Mouse (Mus musculus): ENCODE measurements around the gene C8b. TPM values are rescaled to one million over a fixed set of nuclear protein-coding genes. Genes with fewer than 3 reads are reported as not detected.

The C8b gene
- total RNA-seq, 1 experiment: 0.80 TPM

DNA sequence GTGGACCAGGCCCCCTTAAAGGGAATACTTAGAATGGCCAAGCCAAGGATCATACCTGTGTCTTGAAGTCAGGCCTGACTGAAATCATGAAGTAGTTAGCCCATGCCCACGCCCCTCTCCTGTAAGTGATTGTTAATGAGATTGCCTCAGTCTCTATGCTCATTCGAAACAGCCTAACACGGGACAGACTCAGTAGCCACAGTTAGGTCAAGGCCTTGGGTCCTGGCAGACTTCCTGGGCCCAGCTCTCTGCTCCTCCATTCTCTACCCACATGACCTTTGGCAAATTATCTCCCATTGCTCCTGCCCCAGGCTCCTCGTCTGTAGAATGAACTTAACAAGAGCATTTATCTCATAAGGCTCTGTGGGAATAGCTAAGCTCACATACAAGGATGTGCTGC, 52.9 kb downstream of the C8b start:
- in situ Hi-C loops (cut with MboI; ENCODE audit: low sequenced_read_pairs in 2 of 2, unreplicated experiment in 2 of 2): no loop called here
- no peak overlapping the region for H3K4me3 ChIP-seq (ENCODE audit: insufficient read depth in 1 of 2, low read depth in 1 of 2, low read length in 2 of 2, poor library complexity in 1 of 2, severe bottlenecking in 1 of 2)
- H3K36me3 ChIP-seq (ENCODE audit: control insufficient read depth, insufficient read depth, low read length, poor library complexity, severe bottlenecking): no peaks in the 10 kb centered on the region
- H3K9ac ChIP-seq (ENCODE audit: insufficient read depth, low read depth, low read length, poor library complexity, severe bottlenecking): no peak overlapping the region
- TF ChIP-seq ZC3H11A (IDR thresholded peaks at IDR 0.05; ENCODE audit: borderline replicate concordance, low read depth, low read length) (no peak), HCFC1 (IDR thresholded peaks at IDR 0.05; ENCODE audit: borderline replicate concordance, insufficient read depth, low read length) (no peak), MAFK (IDR thresholded peaks at IDR 0.05; ENCODE audit: insufficient read depth, low read depth, low read length) (no peak), ZNF384 (IDR thresholded peaks at IDR 0.05; ENCODE audit: low read depth, low read length) (no peak), CHD2 (IDR thresholded peaks at IDR 0.05; ENCODE audit: low read depth, low read length) (no peak)
- peaks cover 0 to 10% of the 10 kb centered on the region in 2 experiments; a peak in 2 of 4 replicates for H3K4me1 ChIP-seq (ENCODE audit: control insufficient read depth in 2 of 2, insufficient read depth in 2 of 2, low read length in 2 of 2, poor library complexity in 1 of 2)
- H3K27ac ChIP-seq (ENCODE audit: insufficient read depth, low read depth, low read length, poor library complexity, severe bottlenecking): no peak overlapping the region
- H3K9me3 ChIP-seq (ENCODE audit: control insufficient read depth, insufficient read depth, low read depth, low read length): no peaks in the 10 kb centered on the region
- DNase-seq (ENCODE audit: low read depth, low spot score): no peak

DNA sequence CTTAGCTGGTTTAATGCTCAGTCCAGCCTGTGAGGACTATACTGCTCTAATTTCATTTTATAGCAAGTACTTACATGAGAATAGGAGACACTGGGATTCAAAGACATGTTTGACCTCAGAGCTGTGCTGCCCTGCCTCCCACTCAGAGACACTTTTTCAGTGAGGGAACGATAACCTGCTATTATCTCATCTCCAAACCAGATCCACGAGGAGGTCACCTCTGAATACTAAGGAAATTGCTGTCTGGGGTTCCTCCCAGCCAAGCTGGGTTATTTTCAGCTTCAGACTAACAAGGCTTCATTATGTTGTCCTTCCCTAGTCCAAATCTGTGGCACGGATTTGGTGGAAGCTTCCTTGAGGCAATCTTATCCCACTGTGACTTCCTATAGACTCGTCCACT, 53.8 kb downstream of the C8b start:
- no peak for DNase-seq (ENCODE audit: low read depth, low spot score)
- in situ Hi-C loops (cut with MboI; ENCODE audit: low sequenced_read_pairs in 2 of 2, unreplicated experiment in 2 of 2): no loop called here

DNA sequence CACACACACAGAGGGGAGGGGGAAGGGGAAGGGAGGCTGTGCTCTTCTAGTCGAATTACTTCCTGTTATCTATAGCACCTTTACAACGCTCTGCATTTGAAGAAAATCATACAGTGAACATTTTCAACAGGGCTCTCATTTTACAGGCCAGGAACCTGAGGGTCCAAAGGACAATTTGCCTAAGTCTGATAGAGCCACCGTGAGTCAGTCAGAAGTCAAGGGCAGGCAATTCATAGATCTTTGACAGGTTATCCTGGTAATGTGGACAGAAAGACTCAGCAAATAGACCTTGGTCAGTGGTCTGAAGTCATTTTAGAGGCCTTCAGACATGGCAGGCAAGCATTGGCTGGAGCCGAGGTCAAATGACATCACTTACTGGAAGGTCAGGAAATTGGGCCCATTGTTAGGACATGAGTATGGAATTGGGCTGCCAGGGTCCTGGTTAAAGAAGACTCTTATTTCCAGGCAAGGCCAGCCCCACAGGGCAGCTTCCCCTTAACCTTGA, 57.5 kb downstream of the C8b start:
- Histone ChIP-seq H3K9me3 (ENCODE audit: control insufficient read depth, insufficient read depth, low read depth, low read length) (no peaks in the 10 kb centered on the region), H3K4me1 (ENCODE audit: control insufficient read depth in 2 of 2, insufficient read depth in 2 of 2, low read length in 2 of 2, poor library complexity in 1 of 2) (0 out of 4 replicates have a peak, but pooled peaks cover 0 to 4% of the 10 kb centered on the region in 2 experiments), H3K27ac (ENCODE audit: insufficient read depth, low read depth, low read length, poor library complexity, severe bottlenecking) (no peak overlapping the region), H3K36me3 (ENCODE audit: control insufficient read depth, insufficient read depth, low read length, poor library complexity, severe bottlenecking) (no peaks in the 10 kb centered on the region), H3K9ac (ENCODE audit: insufficient read depth, low read depth, low read length, poor library complexity, severe bottlenecking) (no peak overlapping the region), H3K4me3 (ENCODE audit: insufficient read depth in 1 of 2, low read depth in 1 of 2, low read length in 2 of 2, poor library complexity in 1 of 2, severe bottlenecking in 1 of 2) (no peak overlapping the region)
- DNase-seq (ENCODE audit: low read depth, low spot score): no peak
- in situ Hi-C loops (cut with MboI; ENCODE audit: low sequenced_read_pairs in 2 of 2, unreplicated experiment in 2 of 2): no loop called here
- TF ChIP-seq MAFK (IDR thresholded peaks at IDR 0.05; ENCODE audit: insufficient read depth, low read depth, low read length) (no peak), ZC3H11A (IDR thresholded peaks at IDR 0.05; ENCODE audit: borderline replicate concordance, low read depth, low read length) (no peak), CHD2 (IDR thresholded peaks at IDR 0.05; ENCODE audit: low read depth, low read length) (no peak), ZNF384 (IDR thresholded peaks at IDR 0.05; ENCODE audit: low read depth, low read length) (no peak), HCFC1 (IDR thresholded peaks at IDR 0.05; ENCODE audit: borderline replicate concordance, insufficient read depth, low read length) (no peak)

More for the DNA sequence above, 53.8 kb downstream of the C8b start:
- no peaks in the 10 kb centered on the region for H3K36me3 ChIP-seq (ENCODE audit: control insufficient read depth, insufficient read depth, low read length, poor library complexity, severe bottlenecking)
- TF ChIP-seq ZC3H11A (IDR thresholded peaks at IDR 0.05; ENCODE audit: borderline replicate concordance, low read depth, low read length) (no peak), HCFC1 (IDR thresholded peaks at IDR 0.05; ENCODE audit: borderline replicate concordance, insufficient read depth, low read length) (no peak), ZNF384 (IDR thresholded peaks at IDR 0.05; ENCODE audit: low read depth, low read length) (no peak), CHD2 (IDR thresholded peaks at IDR 0.05; ENCODE audit: low read depth, low read length) (no peak), MAFK (IDR thresholded peaks at IDR 0.05; ENCODE audit: insufficient read depth, low read depth, low read length) (no peak)
- no peak overlapping the region for H3K27ac ChIP-seq (ENCODE audit: insufficient read depth, low read depth, low read length, poor library complexity, severe bottlenecking)
- H3K9me3 ChIP-seq (ENCODE audit: control insufficient read depth, insufficient read depth, low read depth, low read length): no peaks in the 10 kb centered on the region
- 0 out of 4 replicates have a peak, but pooled peaks cover 0 to 7% of the 10 kb centered on the region in 2 experiments for H3K4me1 ChIP-seq (ENCODE audit: control insufficient read depth in 2 of 2, insufficient read depth in 2 of 2, low read length in 2 of 2, poor library complexity in 1 of 2)
- no peak overlapping the region for H3K4me3 ChIP-seq (ENCODE audit: insufficient read depth in 1 of 2, low read depth in 1 of 2, low read length in 2 of 2, poor library complexity in 1 of 2, severe bottlenecking in 1 of 2)
- H3K9ac ChIP-seq (ENCODE audit: insufficient read depth, low read depth, low read length, poor library complexity, severe bottlenecking): no peak overlapping the region

DNA sequence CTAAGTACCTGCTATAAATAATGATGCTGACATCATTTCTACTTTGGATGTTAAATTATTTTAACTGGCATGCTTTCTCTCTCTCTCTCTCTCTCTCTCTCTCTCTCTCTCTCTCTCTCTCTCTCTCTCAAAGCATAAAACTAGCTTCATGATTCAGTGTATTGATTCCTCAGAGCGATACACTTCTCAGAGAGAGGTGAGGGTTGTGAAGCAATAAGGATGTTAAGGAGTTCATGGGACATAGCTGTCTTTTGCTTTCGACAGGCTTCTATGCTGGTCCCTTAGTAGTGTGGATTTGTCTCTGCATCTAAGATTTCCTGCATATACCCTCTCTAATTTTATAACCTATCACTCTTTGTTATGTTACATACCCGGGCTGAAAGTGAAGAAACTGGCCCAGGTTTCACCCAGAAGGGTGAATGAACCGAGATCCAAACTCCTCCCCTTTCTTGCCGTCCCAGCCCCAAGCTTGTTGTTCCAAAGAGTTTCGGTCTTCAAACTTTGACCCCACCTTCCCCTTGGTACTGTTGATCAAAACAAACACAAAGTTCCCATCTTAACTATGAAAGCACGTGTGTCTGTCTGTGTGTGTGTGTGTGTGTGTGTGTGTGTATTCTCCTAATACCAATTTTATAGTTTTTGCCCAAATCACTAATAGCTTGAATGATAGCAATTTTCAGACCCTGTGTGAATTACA, 58.4 kb downstream of the C8b start:
- in situ Hi-C loops (cut with MboI; ENCODE audit: low sequenced_read_pairs in 2 of 2, unreplicated experiment in 2 of 2): no loop called here
- Histone ChIP-seq H3K9ac (ENCODE audit: insufficient read depth, low read depth, low read length, poor library complexity, severe bottlenecking) (no peak overlapping the region), H3K4me3 (ENCODE audit: insufficient read depth in 1 of 2, low read depth in 1 of 2, low read length in 2 of 2, poor library complexity in 1 of 2, severe bottlenecking in 1 of 2) (no peak overlapping the region), H3K4me1 (ENCODE audit: control insufficient read depth in 2 of 2, insufficient read depth in 2 of 2, low read length in 2 of 2, poor library complexity in 1 of 2) (no peaks in the 10 kb centered on the region), H3K36me3 (ENCODE audit: control insufficient read depth, insufficient read depth, low read length, poor library complexity, severe bottlenecking) (no peaks in the 10 kb centered on the region), H3K9me3 (ENCODE audit: control insufficient read depth, insufficient read depth, low read depth, low read length) (no peaks in the 10 kb centered on the region), H3K27ac (ENCODE audit: insufficient read depth, low read depth, low read length, poor library complexity, severe bottlenecking) (no peak overlapping the region)
- DNase-seq (ENCODE audit: low read depth, low spot score): no peak
- TF ChIP-seq CHD2 (IDR thresholded peaks at IDR 0.05; ENCODE audit: low read depth, low read length): no peak
- TF ChIP-seq ZNF384 (IDR thresholded peaks at IDR 0.05; ENCODE audit: low read depth, low read length): no peak
- TF ChIP-seq ZC3H11A (IDR thresholded peaks at IDR 0.05; ENCODE audit: borderline replicate concordance, low read depth, low read length): no peak
- TF ChIP-seq HCFC1 (IDR thresholded peaks at IDR 0.05; ENCODE audit: borderline replicate concordance, insufficient read depth, low read length): no peak
- TF ChIP-seq MAFK (IDR thresholded peaks at IDR 0.05; ENCODE audit: insufficient read depth, low read depth, low read length): no peak
